Mouse (Mus musculus) B cell, adult (primary cell): ENCODE measurements around the gene Gm3020. TPM values are rescaled to one million over a fixed set of nuclear protein-coding genes. Genes with fewer than 3 reads are reported as not detected.

Experiments
- total RNA-seq: library from RNA; stranded (reverse); gene quantifications from 4 replicates; pipeline ENCODE4 v1.2.4, GENCODE M21; 2023; ENCODE audit not compliant: inconsistent age

Gm3020 gene
- total RNA-seq, result not detected in 4 replicates

GRCm38 (mm10) chr14:3651730-3652129 is at the start of gene Gm3020:
Gm3020 (plus strand) TSS chr14:3652030.

GRCm38 (mm10) chr14:3634212-3634611 is 17.6 kb upstream of the Gm3020 start, which contains the start of gene Gm3012:
Gm3012 (plus strand) TSS chr14:3634512.

GRCm38 (mm10) chr14:3688483-3688882 is 36.7 kb downstream of the Gm3020 start, which contains the start of gene Gm3043:
Gm3043 (plus strand) TSS chr14:3688783.

Other genes with a start within 250 kb of the Gm3020 start
- gene Gm10409, start 239.4 kb upstream of the Gm3020 start, total RNA-seq, result not detected in 4 replicates
- gene Gm3005, start 223.9 kb upstream of the Gm3020 start, total RNA-seq, result not detected in 4 replicates
- gene Gm10408, start 202.7 kb upstream of the Gm3020 start, total RNA-seq, result not detected in 4 replicates
- gene Gm3012, start 17.5 kb upstream of the Gm3020 start, total RNA-seq, result not detected in 4 replicates
- gene Gm3043, start 36.8 kb downstream of the Gm3020 start, total RNA-seq, result not detected in 4 replicates
- gene Gm3002, start 158.0 kb downstream of the Gm3020 start, total RNA-seq, result not detected in 4 replicates
- not detected in 4 replicates for gene Gm3033, start 194.2 kb downstream of the Gm3020 start, total RNA-seq
- gene Gm2916, start 232.1 kb downstream of the Gm3020 start, total RNA-seq, result not detected in 4 replicates